Mouse (Mus musculus) erythroblast, embryonic 14.5 days (primary cell): Measurements from ENCODE around the gene Igf2r. TPM values are rescaled to one million over a fixed set of nuclear protein-coding genes. Genes with fewer than 3 reads are reported as not detected.

Experiments
- H3K27me3 ChIP-seq: 2 replicates; pipeline ENCODE4 v1.6.1; 2012; ENCODE audit warnings: inconsistent platforms; ENCODE audit not compliant: control insufficient read depth
- H3K36me3 ChIP-seq: 2 replicates; pipeline ENCODE4 v1.6.1; 2012; ENCODE audit warnings: mild to moderate bottlenecking, inconsistent platforms; ENCODE audit not compliant: control insufficient read depth
- H3K4me1 ChIP-seq: 2 replicates; pipeline ENCODE4 v1.6.1; 2012; ENCODE audit warnings: inconsistent platforms; ENCODE audit not compliant: control insufficient read depth
- H3K4me3 ChIP-seq: replicated peaks from 2 replicates; pipeline ENCODE3; 2012; ENCODE audit warnings: moderate library complexity, mild to moderate bottlenecking, inconsistent platforms
- H3K9me3 ChIP-seq: 2 replicates; pipeline ENCODE4 v1.6.1; 2012; ENCODE audit warnings: low read length, inconsistent platforms, mixed read lengths; ENCODE audit not compliant: control insufficient read depth
- GATA1 ChIP-seq: IDR thresholded peaks from 2 replicates; pipeline ENCODE4 v1.6.1; 2012; ENCODE audit warnings: low read length, inconsistent platforms, mixed read lengths
- TAL1 ChIP-seq: IDR thresholded peaks from 3 replicates; pipeline ENCODE4 v1.6.1; 2012; ENCODE audit warnings: low read length, inconsistent platforms, mixed read lengths
- polyA plus RNA-seq: library from polyadenylated mRNA; stranded (reverse); fragments of >175 nt; gene quantifications from 2 replicates; pipeline ENCODE4 v1.2.3, GENCODE M21; 2012

Igf2r gene
- polyA plus RNA-seq, 1 experiment: 0.26 TPM

DNA sequence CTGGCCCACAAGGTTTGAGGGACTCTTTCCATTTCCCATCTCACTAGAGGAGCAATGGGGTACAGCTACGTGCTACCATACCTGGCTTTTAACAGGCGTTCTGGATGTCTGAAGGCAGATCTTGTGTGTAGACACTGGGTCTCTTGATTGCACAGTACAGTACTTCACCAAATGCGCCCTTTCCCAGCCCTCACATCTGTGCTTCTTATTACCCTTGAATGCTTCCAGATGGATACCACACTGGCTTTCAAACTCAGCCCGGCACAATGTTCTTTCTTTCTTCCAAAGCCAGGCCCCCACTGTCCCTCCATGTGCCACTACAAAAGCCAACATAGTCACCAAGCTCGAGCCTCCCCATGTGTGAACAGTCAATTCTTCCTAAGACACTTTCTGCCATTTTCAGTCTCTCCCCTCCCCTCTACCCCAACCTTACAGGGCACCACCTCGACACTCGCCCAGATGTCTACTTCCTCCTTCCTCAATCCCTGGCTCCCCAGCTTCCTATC lies 97.1 kb downstream of the Igf2r start:
- Histone ChIP-seq H3K36me3 (no peaks in the 10 kb centered on the region), H3K4me3 (no peak overlapping the region), H3K27me3 (no peaks in the 10 kb centered on the region), H3K4me1 (peaks cover 15% of the 10 kb centered on the region), H3K9me3 (no peaks in the 10 kb centered on the region)
- no peak for TF ChIP-seq GATA1
- no peak for TF ChIP-seq TAL1

DNA sequence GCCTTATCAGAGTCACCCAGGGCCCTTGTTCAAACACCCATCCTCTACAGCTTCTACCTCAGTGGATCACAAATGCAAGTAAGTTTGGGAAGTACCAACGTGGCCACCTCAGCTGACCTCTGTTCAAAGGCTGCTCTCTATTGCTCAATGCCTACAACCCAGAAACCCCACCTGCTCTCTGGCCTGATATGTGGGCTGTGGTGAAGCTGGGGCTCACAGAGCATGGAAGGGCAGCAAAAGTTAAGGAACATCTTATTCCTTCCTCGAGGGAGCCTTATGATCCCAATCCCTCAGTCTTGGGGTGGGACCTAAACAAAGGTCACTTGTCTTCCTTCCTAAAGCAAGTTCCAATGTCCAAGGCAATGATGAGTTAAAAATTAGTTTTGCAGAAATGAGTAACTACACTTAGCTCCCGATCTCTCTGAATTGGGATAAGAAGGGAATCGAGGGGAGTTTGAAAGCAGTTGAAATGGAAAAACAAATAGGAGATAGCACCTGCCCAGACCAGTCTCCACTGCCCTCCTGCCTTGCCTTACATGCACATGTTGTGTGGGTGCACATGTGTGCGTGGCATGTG lies 98.3 kb downstream of the Igf2r start:
- Histone ChIP-seq H3K9me3 (no peaks in the 10 kb centered on the region), H3K4me1 (peaks cover 15% of the 10 kb centered on the region), H3K36me3 (no peaks in the 10 kb centered on the region), H3K4me3 (no peak overlapping the region), H3K27me3 (no peaks in the 10 kb centered on the region)
- TF ChIP-seq GATA1 (no peak), TAL1 (no peak)

DNA sequence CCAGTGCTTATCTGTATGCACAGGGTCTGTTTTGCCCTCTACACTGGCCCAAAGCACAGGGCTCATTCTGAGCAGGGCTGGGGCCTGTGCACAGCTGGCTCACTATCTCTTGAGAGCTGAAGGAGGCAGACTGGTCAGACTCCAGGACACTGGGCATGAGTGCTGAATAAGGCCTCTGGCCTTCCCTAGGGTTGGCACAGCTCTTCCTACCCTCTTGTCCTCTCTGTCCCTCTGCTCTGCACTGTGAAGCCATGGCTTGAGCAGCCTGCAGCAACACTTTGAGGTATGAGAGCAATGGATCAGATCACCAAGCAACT lies 100.1 kb downstream of the Igf2r start:
- H3K9me3 ChIP-seq: no peaks in the 10 kb centered on the region
- no peak overlapping the region for H3K4me3 ChIP-seq
- peaks cover 15% of the 10 kb centered on the region for H3K4me1 ChIP-seq
- H3K36me3 ChIP-seq: no peaks in the 10 kb centered on the region
- TF ChIP-seq TAL1 (no peak), GATA1 (no peak)
- no peaks in the 10 kb centered on the region for H3K27me3 ChIP-seq

DNA sequence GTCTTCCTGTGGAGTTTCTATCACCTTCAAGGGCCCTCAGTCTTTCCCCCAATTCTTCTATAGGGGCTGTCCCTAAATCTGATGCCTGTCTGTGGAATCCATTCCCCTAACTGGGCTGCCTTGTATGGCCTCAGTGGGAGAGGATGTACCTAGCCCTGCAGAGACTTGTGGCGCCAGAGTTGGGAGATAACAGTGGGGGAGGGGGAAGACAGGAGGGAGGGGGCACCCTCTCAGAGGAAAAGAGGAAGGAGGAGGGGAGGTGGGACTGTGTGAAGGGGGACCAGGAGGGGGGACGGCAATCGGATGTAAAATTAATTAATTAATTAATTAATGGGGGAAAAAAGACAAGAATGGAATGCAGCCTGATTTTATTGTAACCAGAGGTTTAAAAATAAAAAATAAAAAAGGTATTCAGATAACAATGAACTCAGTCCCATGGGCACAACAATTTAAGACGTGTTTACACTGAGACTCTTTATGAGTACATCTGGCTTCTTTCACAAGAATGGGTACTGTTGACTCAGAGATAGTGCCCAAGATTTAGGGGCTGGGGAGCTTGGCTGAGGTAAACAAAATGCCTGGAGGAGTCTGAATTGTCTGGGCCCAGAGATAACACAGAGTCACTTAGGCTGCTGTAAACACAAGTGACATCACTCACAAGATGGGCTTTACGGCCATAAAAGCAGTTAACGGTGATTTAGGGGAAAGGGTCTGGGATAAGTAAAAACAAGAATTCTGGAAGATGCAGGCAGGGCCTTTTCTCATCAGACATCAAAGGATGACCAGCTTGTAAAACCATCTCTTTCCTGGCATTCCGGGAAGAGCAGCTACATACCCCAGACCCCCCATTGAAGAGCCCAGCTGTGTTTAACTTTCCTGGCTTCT lies 100.7 kb downstream of the Igf2r start:
- Histone ChIP-seq H3K4me3 (no peak overlapping the region), H3K36me3 (no peaks in the 10 kb centered on the region), H3K9me3 (no peaks in the 10 kb centered on the region), H3K27me3 (no peaks in the 10 kb centered on the region), H3K4me1 (peaks cover 15% of the 10 kb centered on the region)
- TF ChIP-seq GATA1: no peak
- TF ChIP-seq TAL1: no peak

- Histone ChIP-seq H3K36me3 (no peaks in the 10 kb centered on the region), H3K4me3 (no peak overlapping the region), H3K4me1 (peaks cover 7% of the 10 kb centered on the region), H3K9me3 (no peaks in the 10 kb centered on the region), H3K27me3 (peaks cover 5% of the 10 kb centered on the region)
- no peak for TF ChIP-seq GATA1
- TF ChIP-seq TAL1: no peak
These were observed 105.3 kb downstream of the Igf2r start for GRCm38 (mm10) chr17:12664156-12664555.

DNA sequence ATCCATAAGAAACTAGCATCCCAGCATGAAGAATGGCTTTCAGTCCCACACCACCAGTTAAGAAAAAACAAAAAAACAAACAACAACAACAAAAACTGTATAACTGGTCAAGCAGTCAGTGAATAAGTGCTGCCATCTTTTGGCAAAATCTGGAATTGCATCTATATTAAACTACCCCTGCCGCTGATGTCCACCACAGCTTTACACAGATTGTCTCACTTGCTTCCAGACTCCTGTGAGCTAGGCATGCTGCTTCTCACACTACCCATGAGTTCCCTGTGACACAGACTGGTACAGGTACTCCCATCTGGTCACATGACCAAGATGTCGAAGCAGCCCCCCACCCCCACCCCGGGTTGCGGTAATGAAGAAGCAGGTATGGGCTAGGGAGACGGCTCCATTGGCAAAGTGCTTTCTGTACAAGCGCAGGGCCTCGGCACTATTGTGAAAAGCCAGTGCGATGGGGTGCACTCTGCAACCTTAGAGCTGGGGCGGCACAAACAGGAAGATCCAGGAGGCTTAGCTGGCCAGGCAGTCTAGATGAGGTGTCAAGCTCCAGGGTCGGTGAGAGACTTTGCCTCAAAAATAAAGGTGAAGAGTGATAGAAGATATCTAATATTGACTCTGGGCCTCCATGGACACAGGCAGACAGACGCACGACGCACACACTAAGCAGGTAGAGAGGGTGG lies 108.7 kb downstream of the Igf2r start:
- Histone ChIP-seq H3K4me1 (no peaks in the 10 kb centered on the region), H3K4me3 (no peak overlapping the region), H3K9me3 (no peaks in the 10 kb centered on the region), H3K27me3 (peaks cover 5% of the 10 kb centered on the region), H3K36me3 (no peaks in the 10 kb centered on the region)
- TF ChIP-seq TAL1 (no peak), GATA1 (no peak)

GRCm38 (mm10) chr17:12659233-12659632 lies 110.2 kb downstream of the Igf2r start:
- H3K4me1 ChIP-seq: no peaks in the 10 kb centered on the region
- no peaks in the 10 kb centered on the region for H3K9me3 ChIP-seq
- no peaks in the 10 kb centered on the region for H3K36me3 ChIP-seq
- no peak overlapping the region for H3K4me3 ChIP-seq
- peaks cover 5% of the 10 kb centered on the region for H3K27me3 ChIP-seq
- no peak for TF ChIP-seq TAL1
- TF ChIP-seq GATA1: no peak

DNA sequence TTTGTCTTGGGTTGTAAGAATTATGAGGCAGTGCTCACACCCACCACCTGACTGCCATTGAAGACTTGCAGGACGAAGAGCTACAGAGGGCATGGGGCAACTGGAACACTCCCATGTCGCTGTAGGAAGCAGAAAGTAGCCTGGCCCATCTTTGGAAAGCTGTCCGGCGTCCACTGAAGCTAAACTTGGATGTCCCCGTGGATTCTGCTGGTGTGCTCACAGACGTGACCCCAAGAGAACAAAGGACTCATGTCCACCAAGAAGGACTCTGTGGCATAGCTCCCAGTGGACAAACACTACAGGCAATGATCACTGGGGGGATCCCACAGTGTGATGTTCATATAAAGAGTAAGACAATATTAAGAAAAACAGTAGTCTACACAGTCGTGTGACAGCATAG lies 110.7 kb downstream of the Igf2r start:
- no peaks in the 10 kb centered on the region for H3K36me3 ChIP-seq
- no peaks in the 10 kb centered on the region for H3K4me1 ChIP-seq
- H3K4me3 ChIP-seq: no peak overlapping the region
- peaks cover 5% of the 10 kb centered on the region for H3K27me3 ChIP-seq
- TF ChIP-seq GATA1 (no peak), TAL1 (no peak)
- H3K9me3 ChIP-seq: no peaks in the 10 kb centered on the region

DNA sequence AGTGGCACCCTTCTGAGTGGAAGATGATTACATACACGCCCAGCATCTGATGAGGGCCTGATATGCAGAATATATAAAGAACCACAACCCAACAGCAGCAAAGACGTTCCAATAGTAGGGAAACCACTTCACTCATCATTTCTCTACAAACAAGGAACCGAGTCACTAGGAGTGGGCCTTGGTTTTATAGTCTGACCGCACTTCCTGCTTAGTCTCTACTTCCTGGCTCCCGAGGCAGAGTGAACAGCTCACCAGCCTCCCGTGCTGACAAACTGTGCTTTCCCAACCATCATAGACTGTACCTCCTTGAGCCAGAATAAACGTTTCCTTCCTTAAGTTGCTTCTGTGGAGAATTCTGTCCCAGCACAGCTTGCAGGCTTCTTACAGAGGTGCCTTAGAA lies 113.6 kb downstream of the Igf2r start:
- TF ChIP-seq TAL1: no peak
- TF ChIP-seq GATA1: no peak
- H3K4me1 ChIP-seq: no peaks in the 10 kb centered on the region

More for the DNA sequence above, 113.6 kb downstream of the Igf2r start:
- no peaks in the 10 kb centered on the region for H3K9me3 ChIP-seq
- H3K4me3 ChIP-seq: no peak overlapping the region
- no peaks in the 10 kb centered on the region for H3K36me3 ChIP-seq
- no peaks in the 10 kb centered on the region for H3K27me3 ChIP-seq
